Mouse (Mus musculus): ENCODE results near the gene Slc4a10. TPM values are rescaled to one million over a fixed set of nuclear protein-coding genes. Genes with fewer than 3 reads are reported as not detected.

The Slc4a10 gene
- polyA plus RNA-seq, 1 experiment from 2014 or later: 34.0 TPM

GRCm38 (mm10) chr2:62227563-62227962, 181.3 kb downstream of the Slc4a10 start:
- H3K4me2 ChIP-seq (replicated peaks): no peak overlapping the region
- ATAC-seq (ENCODE audit: low FRiP score): no peak

GRCm38 (mm10) chr2:62231271-62231670, 185.0 kb downstream of the Slc4a10 start:
- DNase-seq (ENCODE audit: low spot score) (no peak), ATAC-seq (ENCODE audit: low FRiP score) (no peak)
- Histone ChIP-seq H3K9ac (no peak overlapping the region), H3K27me3 (ENCODE audit: control insufficient read depth, insufficient read depth, low read length) (no peaks in the 10 kb centered on the region), H3K4me3 (replicated peaks; ENCODE audit: low read length) (no peak overlapping the region), H3K9me3 (ENCODE audit: control insufficient read depth, low read length) (no peaks in the 10 kb centered on the region), H3K36me3 (replicated peaks; ENCODE audit: control insufficient read depth, insufficient read depth) (no peaks in the 10 kb centered on the region), H3K4me2 (replicated peaks) (no peak overlapping the region), H3K27ac (no peak overlapping the region), H3K4me1 (replicated peaks; ENCODE audit: control insufficient read depth, insufficient read depth, low read length) (no peaks in the 10 kb centered on the region)
- WGBS: 83% methylated on average over 2 of the region's 2 CpGs

More at GRCm38 (mm10) chr2:62227563-62227962, 181.3 kb downstream of the Slc4a10 start:
- Histone ChIP-seq H3K4me1 (replicated peaks; ENCODE audit: control insufficient read depth, insufficient read depth, low read length) (no peaks in the 10 kb centered on the region), H3K9me3 (ENCODE audit: control insufficient read depth, low read length) (no peaks in the 10 kb centered on the region), H3K9ac (no peak overlapping the region), H3K36me3 (replicated peaks; ENCODE audit: control insufficient read depth, insufficient read depth) (no peaks in the 10 kb centered on the region), H3K4me3 (replicated peaks; ENCODE audit: low read length) (no peak overlapping the region), H3K27me3 (ENCODE audit: control insufficient read depth, insufficient read depth, low read length) (no peaks in the 10 kb centered on the region), H3K27ac (no peak overlapping the region)
- no peak for DNase-seq (ENCODE audit: low spot score)

- Histone ChIP-seq H3K36me3 (replicated peaks; ENCODE audit: control insufficient read depth, insufficient read depth) (no peaks in the 10 kb centered on the region), H3K9me3 (ENCODE audit: control insufficient read depth, low read length) (no peaks in the 10 kb centered on the region), H3K27ac (no peak overlapping the region), H3K4me1 (replicated peaks; ENCODE audit: control insufficient read depth, insufficient read depth, low read length) (no peaks in the 10 kb centered on the region), H3K4me2 (replicated peaks) (no peak overlapping the region), H3K27me3 (ENCODE audit: control insufficient read depth, insufficient read depth, low read length) (no peaks in the 10 kb centered on the region), H3K9ac (no peak overlapping the region), H3K4me3 (replicated peaks; ENCODE audit: low read length) (no peak overlapping the region)
- DNase-seq (ENCODE audit: low spot score): no peak
- 30% methylated on average over 4 of the region's 4 CpGs for WGBS
- ATAC-seq (ENCODE audit: low FRiP score): no peak
Measured at GRCm38 (mm10) chr2:62244167-62244566, 197.9 kb downstream of the Slc4a10 start.

GRCm38 (mm10) chr2:62268467-62268866, 222.2 kb downstream of the Slc4a10 start:
- Histone ChIP-seq H3K9me3 (ENCODE audit: control insufficient read depth, low read length) (no peaks in the 10 kb centered on the region), H3K9ac (no peak overlapping the region)
- 94% methylated on average over 9 of the region's 9 CpGs for WGBS

GRCm38 (mm10) chr2:62271840-62272239, 225.6 kb downstream of the Slc4a10 start:
- ATAC-seq (ENCODE audit: low FRiP score) (no peak), DNase-seq (ENCODE audit: low spot score) (no peak)
- Histone ChIP-seq H3K27me3 (ENCODE audit: control insufficient read depth, insufficient read depth, low read length) (no peaks in the 10 kb centered on the region), H3K9ac (no peak overlapping the region), H3K9me3 (ENCODE audit: control insufficient read depth, low read length) (no peaks in the 10 kb centered on the region), H3K4me2 (replicated peaks) (no peak overlapping the region), H3K27ac (no peak overlapping the region), H3K4me1 (replicated peaks; ENCODE audit: control insufficient read depth, insufficient read depth, low read length) (no peaks in the 10 kb centered on the region), H3K36me3 (replicated peaks; ENCODE audit: control insufficient read depth, insufficient read depth) (no peaks in the 10 kb centered on the region), H3K4me3 (replicated peaks; ENCODE audit: low read length) (no peak overlapping the region)
- WGBS: 73% methylated on average over 4 of the region's 4 CpGs

More at GRCm38 (mm10) chr2:62268467-62268866, 222.2 kb downstream of the Slc4a10 start:
- no peak for DNase-seq (ENCODE audit: low spot score)
- Histone ChIP-seq H3K4me2 (replicated peaks) (no peak overlapping the region), H3K36me3 (replicated peaks; ENCODE audit: control insufficient read depth, insufficient read depth) (no peaks in the 10 kb centered on the region), H3K27ac (no peak overlapping the region), H3K4me3 (replicated peaks; ENCODE audit: low read length) (no peak overlapping the region), H3K4me1 (replicated peaks; ENCODE audit: control insufficient read depth, insufficient read depth, low read length) (no peaks in the 10 kb centered on the region), H3K27me3 (ENCODE audit: control insufficient read depth, insufficient read depth, low read length) (no peaks in the 10 kb centered on the region)
- no peak for ATAC-seq (ENCODE audit: low FRiP score)

- H3K27ac ChIP-seq: no peak overlapping the region
- ATAC-seq (ENCODE audit: low FRiP score) (no peak), DNase-seq (ENCODE audit: low spot score) (no peak)
- no peak overlapping the region for H3K4me2 ChIP-seq (replicated peaks)
- H3K9me3 ChIP-seq (ENCODE audit: control insufficient read depth, low read length): no peaks in the 10 kb centered on the region
- no peaks in the 10 kb centered on the region for H3K36me3 ChIP-seq (replicated peaks; ENCODE audit: control insufficient read depth, insufficient read depth)
- H3K9ac ChIP-seq: no peak overlapping the region
- WGBS: 87% methylated on average over 3 of the region's 3 CpGs
- no peaks in the 10 kb centered on the region for H3K27me3 ChIP-seq (ENCODE audit: control insufficient read depth, insufficient read depth, low read length)
- H3K4me1 ChIP-seq (replicated peaks; ENCODE audit: control insufficient read depth, insufficient read depth, low read length): no peaks in the 10 kb centered on the region
- H3K4me3 ChIP-seq (replicated peaks; ENCODE audit: low read length): no peak overlapping the region
Measured at GRCm38 (mm10) chr2:62278779-62279178, 232.5 kb downstream of the Slc4a10 start.

- Histone ChIP-seq H3K27me3 (ENCODE audit: control insufficient read depth, insufficient read depth, low read length) (no peaks in the 10 kb centered on the region), H3K9me3 (ENCODE audit: control insufficient read depth, low read length) (no peaks in the 10 kb centered on the region), H3K36me3 (replicated peaks; ENCODE audit: control insufficient read depth, insufficient read depth) (no peaks in the 10 kb centered on the region), H3K4me3 (replicated peaks; ENCODE audit: low read length) (no peak overlapping the region), H3K27ac (no peak overlapping the region), H3K4me2 (replicated peaks) (no peak overlapping the region), H3K9ac (no peak overlapping the region), H3K4me1 (replicated peaks; ENCODE audit: control insufficient read depth, insufficient read depth, low read length) (no peaks in the 10 kb centered on the region)
- ATAC-seq (ENCODE audit: low FRiP score) (no peak), DNase-seq (ENCODE audit: low spot score) (no peak)
- WGBS: 89% methylated on average over 7 of the region's 7 CpGs
Measured at GRCm38 (mm10) chr2:62279777-62280176, 233.5 kb downstream of the Slc4a10 start.

- WGBS: 93% methylated on average over 2 of the region's 2 CpGs
Measured at GRCm38 (mm10) chr2:62285026-62285425, 238.8 kb downstream of the Slc4a10 start.

GRCm38 (mm10) chr2:62285847-62286246, 239.6 kb downstream of the Slc4a10 start:
- 2% methylated on average over 2 of the region's 2 CpGs for WGBS
- no peak for ATAC-seq (ENCODE audit: low FRiP score)
- H3K9ac ChIP-seq: no peak overlapping the region
- peak; percentile 50 for DNase-seq (ENCODE audit: low spot score)
- H3K4me2 ChIP-seq (replicated peaks): no peak overlapping the region
- H3K27ac ChIP-seq: no peak overlapping the region
- H3K9me3 ChIP-seq (ENCODE audit: control insufficient read depth, low read length): no peaks in the 10 kb centered on the region
- no peak overlapping the region for H3K4me3 ChIP-seq (replicated peaks; ENCODE audit: low read length)
- H3K36me3 ChIP-seq (replicated peaks; ENCODE audit: control insufficient read depth, insufficient read depth): no peaks in the 10 kb centered on the region
- no peaks in the 10 kb centered on the region for H3K27me3 ChIP-seq (ENCODE audit: control insufficient read depth, insufficient read depth, low read length)
- H3K4me1 ChIP-seq (replicated peaks; ENCODE audit: control insufficient read depth, insufficient read depth, low read length): no peaks in the 10 kb centered on the region

More at GRCm38 (mm10) chr2:62285026-62285425, 238.8 kb downstream of the Slc4a10 start:
- no peak overlapping the region for H3K4me2 ChIP-seq (replicated peaks)
- no peak overlapping the region for H3K9ac ChIP-seq
- no peak overlapping the region for H3K27ac ChIP-seq
- DNase-seq (ENCODE audit: low spot score) (no peak), ATAC-seq (ENCODE audit: low FRiP score) (no peak)
- H3K4me3 ChIP-seq (replicated peaks; ENCODE audit: low read length): no peak overlapping the region
- H3K27me3 ChIP-seq (ENCODE audit: control insufficient read depth, insufficient read depth, low read length): no peaks in the 10 kb centered on the region
- H3K36me3 ChIP-seq (replicated peaks; ENCODE audit: control insufficient read depth, insufficient read depth): no peaks in the 10 kb centered on the region
- H3K9me3 ChIP-seq (ENCODE audit: control insufficient read depth, low read length): no peaks in the 10 kb centered on the region
- H3K4me1 ChIP-seq (replicated peaks; ENCODE audit: control insufficient read depth, insufficient read depth, low read length): no peaks in the 10 kb centered on the region

- Histone ChIP-seq H3K9ac (no peak overlapping the region), H3K4me1 (replicated peaks; ENCODE audit: control insufficient read depth, insufficient read depth, low read length) (no peaks in the 10 kb centered on the region), H3K4me2 (replicated peaks) (no peak overlapping the region), H3K27me3 (ENCODE audit: control insufficient read depth, insufficient read depth, low read length) (no peaks in the 10 kb centered on the region), H3K36me3 (replicated peaks; ENCODE audit: control insufficient read depth, insufficient read depth) (no peaks in the 10 kb centered on the region), H3K9me3 (ENCODE audit: control insufficient read depth, low read length) (no peaks in the 10 kb centered on the region), H3K4me3 (replicated peaks; ENCODE audit: low read length) (no peak overlapping the region), H3K27ac (no peak overlapping the region)
- 78% methylated on average over 4 of the region's 4 CpGs for WGBS
- no peak for DNase-seq (ENCODE audit: low spot score)
- ATAC-seq (ENCODE audit: low FRiP score): no peak
Measured at GRCm38 (mm10) chr2:62287532-62287931, 241.3 kb downstream of the Slc4a10 start.

All from hindbrain, embryonic 14.5 days (tissue).